Mouse (Mus musculus) neural tube, embryonic 14.5 days (tissue): ENCODE data around the gene Nthl1. TPM values are rescaled to one million over a fixed set of nuclear protein-coding genes. Genes with fewer than 3 reads are reported as not detected.

Experiments used
- ATAC-seq: fragments of 200-750 bp; cut with Nextera tagmentation; 2 replicates; pipeline ENCODE4 v1.8.0; 2017; ENCODE audit warnings: low read depth, mild to moderate bottlenecking, moderate TSS enrichment, moderate library complexity
- H3K27ac ChIP-seq: fragments of 300-500 bp; sonication (generic); 2 replicates; pipeline ENCODE4 v1.5.1; 2014; ENCODE audit warnings: low read depth, mild to moderate bottlenecking, control low read depth, low read length, moderate library complexity, mixed read lengths
- H3K27me3 ChIP-seq: fragments of 300-500 bp; sonication (generic); 2 replicates; pipeline ENCODE4 v1.6.1; 2014; ENCODE audit warnings: low read length; ENCODE audit not compliant: control insufficient read depth, insufficient read depth
- H3K36me3 ChIP-seq: fragments of 300-500 bp; sonication (generic); 2 replicates; pipeline ENCODE4 v1.6.1; 2014; ENCODE audit warnings: low read length, mixed read lengths; ENCODE audit not compliant: control insufficient read depth, insufficient read depth
- H3K4me1 ChIP-seq: fragments of 300-500 bp; sonication (generic); 2 replicates; pipeline ENCODE4 v1.6.1; 2014; ENCODE audit warnings: low read length; ENCODE audit not compliant: control insufficient read depth, insufficient read depth
- H3K4me2 ChIP-seq: fragments of 300-500 bp; sonication (generic); 2 replicates; pipeline ENCODE4 v1.6.1; 2014; ENCODE audit warnings: mild to moderate bottlenecking, low read depth, low read length, control low read depth
- H3K4me3 ChIP-seq: fragments of 300-500 bp; sonication (generic); 2 replicates; pipeline ENCODE4 v1.5.1; 2014; ENCODE audit warnings: low read depth, low read length, control low read depth, mixed read lengths
- H3K9ac ChIP-seq: fragments of 300-500 bp; sonication (generic); replicated peaks from 2 replicates; pipeline ENCODE4 v1.6.1; 2014; ENCODE audit warnings: low read depth, mild to moderate bottlenecking, control low read depth, low read length, mixed read lengths
- H3K9me3 ChIP-seq: fragments of 300-500 bp; sonication (generic); 2 replicates; pipeline ENCODE4 v1.6.1; 2016; ENCODE audit warnings: low read length; ENCODE audit not compliant: control insufficient read depth
- WGBS: fragments of 180-500 bp; shearing (Covaris S2); extraction: QIAGEN DNeasy Blood & Tissue Kit; methylation state at CpG from one replicate; pipeline ENCODE4 v1.1.7; 2014; 5-methylcytosine and 5-hydroxymethylcytosine counted together
- polyA plus RNA-seq: library from polyadenylated mRNA; unstranded; fragments of >200 nt; fragmentation: Nextera tagmentation; extraction: Ambion mirVana; gene quantifications from 2 replicates; pipeline ENCODE4 v1.2.1, GENCODE M21; 2014

The Nthl1 gene
- polyA plus RNA-seq, 1 experiment from 2014 or later, result 7.3 TPM

- H3K9ac ChIP-seq, result no peak overlapping the region
- no peak for ATAC-seq
- no peak overlapping the region for H3K4me2 ChIP-seq
- 0 out of 2 replicates have a peak, but pooled peaks cover 4% of the 10 kb centered on the region for H3K36me3 ChIP-seq
- no peak overlapping the region for H3K27ac ChIP-seq
- WGBS, result 75% methylated on average over 5 of the region's 5 CpGs
- no peaks in the 10 kb centered on the region for H3K9me3 ChIP-seq
- H3K4me1 ChIP-seq, result peaks cover 3% of the 10 kb centered on the region
- H3K4me3 ChIP-seq, result no peak overlapping the region
- no peaks in the 10 kb centered on the region for H3K27me3 ChIP-seq
These were observed 4.5 kb downstream of the Nthl1 start for GRCm38 (mm10) chr17:24636781-24637481.

DNA sequence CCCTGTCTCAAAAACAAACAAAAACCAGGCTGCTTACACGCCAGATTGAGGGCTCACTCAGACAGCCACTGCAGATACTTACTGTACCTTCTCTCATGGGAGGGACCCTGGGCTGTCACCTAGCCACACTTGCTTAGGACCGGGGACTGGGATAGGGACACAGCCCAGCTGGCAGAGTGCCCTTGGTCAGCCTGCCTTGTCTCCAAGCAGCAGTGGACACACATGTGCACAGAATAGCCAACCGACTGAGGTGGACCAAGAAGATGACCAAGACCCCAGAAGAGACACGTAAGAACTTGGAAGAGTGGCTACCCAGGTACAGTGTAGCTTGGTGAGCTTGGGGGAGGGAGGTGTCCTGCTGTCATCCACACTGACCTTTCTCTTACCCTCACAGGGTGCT lies 5.7 kb downstream of the Nthl1 start:
- no peak for ATAC-seq
- H3K4me3 ChIP-seq, result no peak overlapping the region
- no peaks in the 10 kb centered on the region for H3K27me3 ChIP-seq
- no peak overlapping the region for H3K27ac ChIP-seq
- no peak overlapping the region for H3K4me2 ChIP-seq
- H3K4me1 ChIP-seq, result 0 out of 2 replicates have a peak, but pooled peaks cover 3% of the 10 kb centered on the region
- H3K9me3 ChIP-seq, result no peaks in the 10 kb centered on the region
- WGBS, result 95% methylated on average over 4 of the region's 4 CpGs
- no peak overlapping the region for H3K9ac ChIP-seq
- H3K36me3 ChIP-seq, result 0 out of 2 replicates have a peak, but pooled peaks cover 4% of the 10 kb centered on the region

GRCm38 (mm10) chr17:24638840-24639239 lies 6.4 kb downstream of the Nthl1 start:
- Histone ChIP-seq H3K36me3 (0 out of 2 replicates have a peak, but pooled peaks cover 4% of the 10 kb centered on the region), H3K4me1 (0 out of 2 replicates have a peak, but pooled peaks cover 3% of the 10 kb centered on the region), H3K4me3 (no peak overlapping the region), H3K27ac (no peak overlapping the region), H3K9ac (no peak overlapping the region), H3K4me2 (no peak overlapping the region), H3K9me3 (no peaks in the 10 kb centered on the region), H3K27me3 (no peaks in the 10 kb centered on the region)
- ATAC-seq, result 0 out of 2 replicates have a peak, but pooled peaks have one; percentile 13
- 68% methylated on average over 9 of the region's 9 CpGs for WGBS

DNA sequence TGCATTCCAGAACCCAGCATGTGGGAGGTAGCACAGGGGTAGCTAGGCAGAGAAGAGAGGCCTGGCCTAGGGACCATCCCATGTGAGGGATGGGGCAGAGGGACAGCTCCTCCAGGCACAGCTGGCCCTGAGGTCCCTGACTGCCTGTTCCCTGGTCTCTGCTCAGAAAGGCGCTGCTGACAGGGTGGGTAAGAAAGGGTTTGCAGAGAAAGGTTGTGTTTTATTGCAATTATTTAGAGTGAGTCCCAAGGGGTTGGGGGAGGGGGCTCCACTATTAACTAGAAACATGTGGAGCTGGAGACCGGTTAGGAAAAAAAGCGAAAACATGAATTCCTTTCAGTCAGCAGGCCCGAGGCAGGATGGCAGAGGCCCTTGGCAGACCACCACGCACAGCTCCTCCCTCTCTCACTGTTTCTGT lies 7.1 kb downstream of the Nthl1 start:
- no peak overlapping the region for H3K27ac ChIP-seq

GRCm38 (mm10) chr17:24640119-24640518 lies 7.6 kb downstream of the Nthl1 start:
- WGBS, result 87% methylated on average over 7 of the region's 7 CpGs
- H3K36me3 ChIP-seq, result 0 out of 2 replicates have a peak, but pooled peaks cover 4% of the 10 kb centered on the region
- H3K27me3 ChIP-seq, result no peaks in the 10 kb centered on the region
- ATAC-seq, result no peak
- no peak overlapping the region for H3K4me3 ChIP-seq
- no peaks in the 10 kb centered on the region for H3K9me3 ChIP-seq
- H3K9ac ChIP-seq, result no peak overlapping the region
- H3K27ac ChIP-seq, result no peak overlapping the region
- 0 out of 2 replicates have a peak, but pooled peaks cover 3% of the 10 kb centered on the region for H3K4me1 ChIP-seq
- H3K4me2 ChIP-seq, result no peak overlapping the region

More for the DNA sequence above, 7.1 kb downstream of the Nthl1 start:
- H3K36me3 ChIP-seq, result 0 out of 2 replicates have a peak, but pooled peaks cover 4% of the 10 kb centered on the region
- no peak overlapping the region for H3K9ac ChIP-seq
- 0 out of 2 replicates have a peak, but pooled peaks have one; percentile 26 for ATAC-seq
- 0 out of 2 replicates have a peak, but pooled peaks cover 3% of the 10 kb centered on the region for H3K4me1 ChIP-seq
- H3K4me3 ChIP-seq, result no peak overlapping the region
- WGBS, result 59% methylated on average over 5 of the region's 5 CpGs
- no peaks in the 10 kb centered on the region for H3K9me3 ChIP-seq
- no peaks in the 10 kb centered on the region for H3K27me3 ChIP-seq
- H3K4me2 ChIP-seq, result no peak overlapping the region

- Histone ChIP-seq H3K4me1 (0 out of 2 replicates have a peak, but pooled peaks cover 3% of the 10 kb centered on the region), H3K4me2 (no peak overlapping the region), H3K27me3 (no peaks in the 10 kb centered on the region), H3K4me3 (no peak overlapping the region), H3K9ac (no peak overlapping the region), H3K9me3 (no peaks in the 10 kb centered on the region), H3K27ac (no peak overlapping the region), H3K36me3 (0 out of 2 replicates have a peak, but pooled peaks cover 4% of the 10 kb centered on the region)
- 93% methylated on average over 15 of the region's 15 CpGs for WGBS
- no peak for ATAC-seq
These were observed 8.1 kb downstream of the Nthl1 start for GRCm38 (mm10) chr17:24640581-24640980.

DNA sequence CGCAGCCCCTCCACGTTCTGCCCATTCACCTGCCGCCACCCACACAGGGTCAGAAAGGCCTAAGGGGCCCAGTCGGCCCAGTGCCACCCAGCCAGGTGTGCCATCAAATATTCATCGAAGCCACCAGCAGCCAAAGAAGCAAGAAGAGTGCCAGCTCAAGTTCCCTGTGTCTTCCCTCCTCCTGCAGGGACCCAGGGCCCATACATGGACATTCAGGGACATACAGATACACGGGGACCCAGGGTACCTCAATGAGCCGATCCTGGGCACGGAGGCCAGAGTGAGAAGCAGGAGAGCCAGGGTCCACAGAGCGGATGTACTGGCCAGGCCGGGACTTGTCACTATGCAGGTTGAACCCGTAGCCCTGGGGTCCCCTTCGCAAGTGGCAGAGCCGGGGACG lies 9.5 kb downstream of the Nthl1 start:
- Histone ChIP-seq H3K4me2 (no peak overlapping the region), H3K9ac (no peak overlapping the region), H3K4me1 (0 out of 2 replicates have a peak, but pooled peaks cover 3% of the 10 kb centered on the region), H3K27me3 (no peaks in the 10 kb centered on the region), H3K27ac (no peak overlapping the region), H3K9me3 (no peaks in the 10 kb centered on the region), H3K4me3 (no peak overlapping the region), H3K36me3 (0 out of 2 replicates have a peak, but pooled peaks cover 4% of the 10 kb centered on the region)
- no peak for ATAC-seq
- WGBS, result 89% methylated on average over 14 of the region's 14 CpGs

DNA sequence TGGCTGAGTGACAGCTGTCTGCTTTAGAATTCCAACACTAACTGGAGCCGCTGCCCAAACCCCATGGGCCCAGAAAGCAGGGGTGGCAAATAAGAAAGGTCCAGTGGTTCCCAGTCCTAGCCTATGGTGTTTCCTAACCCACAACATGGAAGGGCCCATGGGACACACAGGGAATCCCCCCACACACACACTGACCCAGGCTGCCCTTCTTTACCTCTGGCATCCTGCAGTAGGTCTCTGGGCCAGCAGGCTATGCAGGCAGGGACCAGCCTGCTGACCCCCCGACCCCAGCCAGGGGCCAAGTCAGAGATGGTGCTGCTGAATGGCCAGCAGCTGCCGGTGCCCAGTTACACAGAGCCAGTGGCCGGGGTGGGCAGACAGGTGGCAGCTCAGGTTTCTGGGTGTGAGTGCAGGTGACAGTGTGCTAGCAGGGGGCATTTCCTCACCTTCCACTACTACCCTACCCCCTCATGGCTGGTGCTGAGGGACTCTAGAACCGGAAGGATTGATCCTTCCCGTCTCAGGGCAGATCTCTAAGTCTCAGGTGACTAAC lies 10.4 kb downstream of the Nthl1 start:
- 0 out of 2 replicates have a peak, but pooled peaks cover 4% of the 10 kb centered on the region for H3K36me3 ChIP-seq
- WGBS, result 83% methylated on average over 6 of the region's 6 CpGs
- no peak overlapping the region for H3K27ac ChIP-seq
- no peak overlapping the region for H3K9ac ChIP-seq
- no peak overlapping the region for H3K4me3 ChIP-seq
- no peaks in the 10 kb centered on the region for H3K27me3 ChIP-seq
- no peaks in the 10 kb centered on the region for H3K9me3 ChIP-seq
- ATAC-seq, result no peak
- 0 out of 2 replicates have a peak, but pooled peaks cover 3% of the 10 kb centered on the region for H3K4me1 ChIP-seq
- H3K4me2 ChIP-seq, result no peak overlapping the region
